Mouse (Mus musculus): Measurements from ENCODE around the gene Ptk7. TPM values are rescaled to one million over a fixed set of nuclear protein-coding genes. Genes with fewer than 3 reads are reported as not detected.

Gene Ptk7
- polyA plus RNA-seq, 1 experiment from 2014 or later = 20.6 TPM

DNA sequence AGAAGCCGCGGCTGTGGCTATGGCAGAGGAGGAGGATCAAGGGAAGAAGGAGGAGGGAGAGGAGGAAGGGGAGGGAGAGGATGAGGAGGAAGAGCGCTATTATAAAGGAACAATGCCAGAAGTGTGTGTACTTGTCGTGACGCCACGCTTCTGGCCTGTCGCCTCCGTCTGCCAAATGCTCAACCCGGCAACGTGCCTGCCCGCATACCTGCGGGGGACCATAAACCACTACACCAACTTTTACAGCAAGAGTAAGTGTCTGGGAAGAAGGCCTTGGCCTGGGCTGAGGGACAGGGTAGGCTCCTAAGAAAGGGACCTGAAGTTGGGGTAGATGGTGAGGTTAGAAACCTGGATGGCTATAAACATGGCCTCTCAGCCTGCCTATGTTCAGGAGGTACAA is 32.7 kb upstream of the Ptk7 start:
- Histone ChIP-seq H3K9me3 (ENCODE audit: control insufficient read depth, low read length) (no peaks in the 10 kb centered on the region), H3K36me3 (replicated peaks; ENCODE audit: control insufficient read depth, insufficient read depth) (peaks cover 99% of the 10 kb centered on the region), H3K4me1 (replicated peaks; ENCODE audit: control insufficient read depth, insufficient read depth, low read length) (no peaks in the 10 kb centered on the region), H3K9ac (no peak overlapping the region), H3K4me3 (replicated peaks; ENCODE audit: low read length) (no peak overlapping the region), H3K27ac (no peak overlapping the region), H3K27me3 (ENCODE audit: control insufficient read depth, insufficient read depth, low read length) (no peaks in the 10 kb centered on the region), H3K4me2 (replicated peaks) (no peak overlapping the region)
- no peak for DNase-seq (ENCODE audit: low spot score)
- WGBS = 94% methylated on average over 12 of the region's 12 CpGs
- no peak for ATAC-seq (ENCODE audit: low FRiP score)

- peaks cover 99% of the 10 kb centered on the region for H3K36me3 ChIP-seq (replicated peaks; ENCODE audit: control insufficient read depth, insufficient read depth)
- H3K27me3 ChIP-seq (ENCODE audit: control insufficient read depth, insufficient read depth, low read length) = no peaks in the 10 kb centered on the region
- H3K4me2 ChIP-seq (replicated peaks) = no peak overlapping the region
- WGBS = 94% methylated on average over 9 of the region's 9 CpGs
- no peak overlapping the region for H3K27ac ChIP-seq
- H3K4me1 ChIP-seq (replicated peaks; ENCODE audit: control insufficient read depth, insufficient read depth, low read length) = no peaks in the 10 kb centered on the region
- H3K9me3 ChIP-seq (ENCODE audit: control insufficient read depth, low read length) = no peaks in the 10 kb centered on the region
- DNase-seq (ENCODE audit: low spot score) (no peak), ATAC-seq (ENCODE audit: low FRiP score) (no peak)
- H3K9ac ChIP-seq = no peak overlapping the region
- no peak overlapping the region for H3K4me3 ChIP-seq (replicated peaks; ENCODE audit: low read length)
Measured at GRCm38 (mm10) chr17:46661351-46661750, 32.0 kb upstream of the Ptk7 start.

DNA sequence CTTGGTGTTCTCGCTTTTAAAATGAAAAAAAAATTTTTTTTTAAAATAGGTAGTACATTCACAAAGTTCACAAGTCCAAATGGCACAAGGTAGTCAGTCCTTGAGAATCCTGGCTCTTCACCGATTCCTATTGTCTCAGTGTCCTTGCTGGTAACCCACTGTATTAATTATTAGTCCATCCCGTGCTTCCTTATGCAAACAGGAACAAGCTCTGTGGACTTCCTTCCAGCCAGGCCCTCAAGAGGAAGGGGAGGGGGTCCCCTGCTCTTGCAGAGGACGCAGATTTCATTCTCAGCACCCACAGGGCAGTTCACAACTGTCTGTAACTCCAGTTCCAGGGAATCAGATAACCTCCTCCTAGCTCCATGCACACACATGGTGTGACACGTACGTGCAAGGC is 26.8 kb upstream of the Ptk7 start:
- peaks cover 14% of the 10 kb centered on the region for H3K4me1 ChIP-seq (replicated peaks; ENCODE audit: control insufficient read depth, insufficient read depth, low read length)
- 94% methylated on average over 6 of the region's 6 CpGs for WGBS
- no peak overlapping the region for H3K4me2 ChIP-seq (replicated peaks)
- H3K27ac ChIP-seq = no peak overlapping the region
- H3K27me3 ChIP-seq (ENCODE audit: control insufficient read depth, insufficient read depth, low read length) = no peaks in the 10 kb centered on the region
- H3K9me3 ChIP-seq (ENCODE audit: control insufficient read depth, low read length) = no peaks in the 10 kb centered on the region
- H3K9ac ChIP-seq = no peak overlapping the region
- no peak for ATAC-seq (ENCODE audit: low FRiP score)
- no peak overlapping the region for H3K4me3 ChIP-seq (replicated peaks; ENCODE audit: low read length)
- DNase-seq (ENCODE audit: low spot score) = no peak
- H3K36me3 ChIP-seq (replicated peaks; ENCODE audit: control insufficient read depth, insufficient read depth) = peaks cover 82% of the 10 kb centered on the region

- no peak overlapping the region for H3K27ac ChIP-seq
- H3K27me3 ChIP-seq (ENCODE audit: control insufficient read depth, insufficient read depth, low read length) = no peaks in the 10 kb centered on the region
- H3K4me1 ChIP-seq (replicated peaks; ENCODE audit: control insufficient read depth, insufficient read depth, low read length) = peaks cover 27% of the 10 kb centered on the region
- ATAC-seq (ENCODE audit: low FRiP score) (no peak), DNase-seq (ENCODE audit: low spot score) (no peak)
- no peaks in the 10 kb centered on the region for H3K9me3 ChIP-seq (ENCODE audit: control insufficient read depth, low read length)
- peaks cover 46% of the 10 kb centered on the region for H3K36me3 ChIP-seq (replicated peaks; ENCODE audit: control insufficient read depth, insufficient read depth)
- peak overlapping the region; percentile 94 for H3K9ac ChIP-seq
- H3K4me2 ChIP-seq (replicated peaks) = peak overlapping the region; percentile 83
- H3K4me3 ChIP-seq (replicated peaks; ENCODE audit: low read length) = peak overlapping the region; percentile 62
- 78% methylated on average over 20 of the region's 20 CpGs for WGBS
Measured at GRCm38 (mm10) chr17:46651755-46652547, 22.6 kb upstream of the Ptk7 start.

DNA sequence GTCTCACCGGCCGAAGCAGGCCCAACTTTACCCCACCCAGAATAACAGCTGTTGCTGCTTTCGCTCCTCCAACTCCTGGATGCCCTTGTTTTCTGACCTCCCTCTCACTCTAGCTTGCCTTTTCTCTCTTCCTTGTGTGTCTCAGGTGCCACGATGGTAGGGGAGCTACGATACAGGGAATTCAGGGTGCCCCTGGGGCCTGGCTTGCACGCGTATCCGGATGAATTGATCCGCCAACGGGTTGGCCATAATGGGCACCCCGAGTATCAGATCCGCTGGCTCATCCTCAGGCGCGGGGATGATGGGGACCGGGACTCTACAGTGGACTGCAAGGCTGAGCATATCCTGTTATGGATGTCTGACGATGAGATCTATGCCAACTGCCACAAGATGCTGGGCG is 22.0 kb upstream of the Ptk7 start:
- no peak for ATAC-seq (ENCODE audit: low FRiP score)
- no peak for DNase-seq (ENCODE audit: low spot score)
- H3K27me3 ChIP-seq (ENCODE audit: control insufficient read depth, insufficient read depth, low read length) = no peaks in the 10 kb centered on the region
- H3K9ac ChIP-seq = peak overlapping the region; percentile 94
- peaks cover 32% of the 10 kb centered on the region for H3K4me1 ChIP-seq (replicated peaks; ENCODE audit: control insufficient read depth, insufficient read depth, low read length)
- no peaks in the 10 kb centered on the region for H3K9me3 ChIP-seq (ENCODE audit: control insufficient read depth, low read length)
- peak overlapping the region; percentile 83 for H3K4me2 ChIP-seq (replicated peaks)
- H3K4me3 ChIP-seq (replicated peaks; ENCODE audit: low read length) = peak overlapping the region; percentile 62
- H3K27ac ChIP-seq = peak overlapping the region; percentile 93
- H3K36me3 ChIP-seq (replicated peaks; ENCODE audit: control insufficient read depth, insufficient read depth) = peaks cover 40% of the 10 kb centered on the region
- 73% methylated on average over 17 of the region's 17 CpGs for WGBS

- H3K4me1 ChIP-seq (replicated peaks; ENCODE audit: control insufficient read depth, insufficient read depth, low read length) = peaks cover 32% of the 10 kb centered on the region
- WGBS = under 1% methylated on average over 55 of the region's 58 CpGs
- peak; percentile 94 for ATAC-seq (ENCODE audit: low FRiP score)
Measured at GRCm38 (mm10) chr17:46650232-46651031, 21.1 kb upstream of the Ptk7 start, which contains the start of gene Cul7. Gene Cul7 (plus strand): TSS chr17:46650337.

DNA sequence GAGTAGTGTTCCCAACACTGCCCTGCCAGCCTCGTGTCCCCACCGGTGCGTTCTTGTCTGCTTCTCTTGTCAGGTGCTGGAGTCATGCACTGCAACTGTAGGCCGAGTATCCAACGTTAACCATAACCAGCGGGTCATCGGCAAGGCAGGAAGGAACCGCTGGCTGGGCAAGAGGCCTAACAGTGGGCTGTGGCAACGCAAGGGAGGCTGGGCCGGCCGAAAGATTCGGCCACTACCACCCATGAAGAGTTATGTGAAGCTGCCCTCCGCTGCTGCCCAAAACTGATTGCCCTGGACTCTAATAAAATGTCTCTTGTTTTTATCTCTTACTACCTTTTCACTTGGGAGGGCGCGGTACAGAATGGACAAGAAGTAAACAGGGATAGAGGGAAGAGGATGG is 20.5 kb upstream of the Ptk7 start:
- H3K36me3 ChIP-seq (replicated peaks; ENCODE audit: control insufficient read depth, insufficient read depth) = peaks cover 29% of the 10 kb centered on the region
- WGBS = 38% methylated on average over 15 of the region's 15 CpGs
- peak overlapping the region; percentile 62 for H3K4me3 ChIP-seq (replicated peaks; ENCODE audit: low read length)
- peaks cover 35% of the 10 kb centered on the region for H3K4me1 ChIP-seq (replicated peaks; ENCODE audit: control insufficient read depth, insufficient read depth, low read length)
- ATAC-seq (ENCODE audit: low FRiP score) = no peak
- DNase-seq (ENCODE audit: low spot score) = no peak
- no peaks in the 10 kb centered on the region for H3K9me3 ChIP-seq (ENCODE audit: control insufficient read depth, low read length)
- H3K27me3 ChIP-seq (ENCODE audit: control insufficient read depth, insufficient read depth, low read length) = no peaks in the 10 kb centered on the region
- peak overlapping the region; percentile 83 for H3K4me2 ChIP-seq (replicated peaks)
- H3K27ac ChIP-seq = peak overlapping the region; percentile 93
- H3K9ac ChIP-seq = peak overlapping the region; percentile 94

More at GRCm38 (mm10) chr17:46650232-46651031, 21.1 kb upstream of the Ptk7 start, which contains the start of gene Cul7:
- peaks cover 31% of the 10 kb centered on the region for H3K36me3 ChIP-seq (replicated peaks; ENCODE audit: control insufficient read depth, insufficient read depth)
- peak within 1 kb of the TSS; percentile 83 for H3K4me2 ChIP-seq (replicated peaks)
- no peaks in the 10 kb centered on the region for H3K27me3 ChIP-seq (ENCODE audit: control insufficient read depth, insufficient read depth, low read length)
- DNase-seq (ENCODE audit: low spot score) = peak; percentile 88
- H3K9ac ChIP-seq = peak within 1 kb of the TSS; percentile 94
- peak within 1 kb of the TSS; percentile 93 for H3K27ac ChIP-seq
- no peaks in the 10 kb centered on the region for H3K9me3 ChIP-seq (ENCODE audit: control insufficient read depth, low read length)
- peak within 1 kb of the TSS; percentile 62 for H3K4me3 ChIP-seq (replicated peaks; ENCODE audit: low read length)

DNA sequence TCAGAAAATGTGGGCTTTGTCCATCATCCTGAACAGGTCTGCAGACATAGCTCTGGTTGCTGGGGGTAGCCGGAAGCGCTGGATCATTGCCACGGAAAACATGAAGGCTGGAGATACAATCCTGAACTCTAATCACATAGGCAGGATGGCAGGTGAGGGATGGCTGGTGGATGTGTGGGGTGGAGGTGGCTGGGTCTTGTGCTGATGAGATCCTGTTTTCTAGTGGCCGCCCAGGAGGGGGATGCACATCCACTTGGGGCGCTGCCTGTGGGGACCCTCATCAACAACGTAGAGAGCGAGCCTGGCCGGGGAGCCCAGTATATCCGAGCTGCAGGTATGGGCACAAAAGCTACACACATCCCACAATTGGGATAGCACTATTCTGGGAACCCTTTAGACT is 19.1 kb upstream of the Ptk7 start:
- H3K9me3 ChIP-seq (ENCODE audit: control insufficient read depth, low read length) = no peaks in the 10 kb centered on the region
- no peak overlapping the region for H3K9ac ChIP-seq
- ATAC-seq (ENCODE audit: low FRiP score) = no peak
- H3K4me3 ChIP-seq (replicated peaks; ENCODE audit: low read length) = no peak overlapping the region
- no peak for DNase-seq (ENCODE audit: low spot score)
- peaks cover 15% of the 10 kb centered on the region for H3K36me3 ChIP-seq (replicated peaks; ENCODE audit: control insufficient read depth, insufficient read depth)
- no peaks in the 10 kb centered on the region for H3K27me3 ChIP-seq (ENCODE audit: control insufficient read depth, insufficient read depth, low read length)
- H3K4me1 ChIP-seq (replicated peaks; ENCODE audit: control insufficient read depth, insufficient read depth, low read length) = peaks cover 42% of the 10 kb centered on the region
- H3K27ac ChIP-seq = no peak overlapping the region
- WGBS = 93% methylated on average over 9 of the region's 9 CpGs
- H3K4me2 ChIP-seq (replicated peaks) = no peak overlapping the region

- Histone ChIP-seq H3K4me2 (replicated peaks) (no peak overlapping the region; the same call in 1 of the 2 replicates), H3K4me1 (replicated peaks; ENCODE audit: control insufficient read depth, insufficient read depth, low read length) (peaks cover 40% of the 10 kb centered on the region), H3K36me3 (replicated peaks; ENCODE audit: control insufficient read depth, insufficient read depth) (peaks cover 12% of the 10 kb centered on the region), H3K27me3 (ENCODE audit: control insufficient read depth, insufficient read depth, low read length) (no peaks in the 10 kb centered on the region), H3K9me3 (ENCODE audit: control insufficient read depth, low read length) (no peaks in the 10 kb centered on the region), H3K27ac (no peak overlapping the region), H3K9ac (no peak overlapping the region), H3K4me3 (replicated peaks; ENCODE audit: low read length) (no peak overlapping the region)
- WGBS = 95% methylated on average over 7 of the region's 7 CpGs
- no peak for ATAC-seq (ENCODE audit: low FRiP score)
- no peak for DNase-seq (ENCODE audit: low spot score)
Measured at GRCm38 (mm10) chr17:46647279-46647678, 18.0 kb upstream of the Ptk7 start.
